Mouse (Mus musculus): ENCODE measurements around the gene Fam76b.

The Fam76b gene

DNA sequence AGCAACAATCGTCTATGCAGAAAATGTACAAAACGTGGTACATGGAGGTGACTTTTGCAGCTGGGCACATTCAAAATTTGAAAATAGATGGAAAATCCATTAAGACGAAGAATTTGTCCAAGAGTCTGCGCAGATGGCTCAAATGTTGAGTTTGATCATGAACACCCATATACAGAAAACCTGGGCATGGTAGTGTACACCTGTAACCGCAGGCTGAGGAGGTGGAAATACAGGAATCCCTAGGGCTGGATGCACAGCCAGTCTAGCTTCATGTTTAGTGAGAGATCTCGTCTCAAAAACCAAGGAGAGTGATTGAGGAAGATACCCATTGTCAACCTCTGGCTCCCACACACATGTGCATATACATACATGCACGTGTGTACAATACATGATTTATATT is 44.1 kb downstream of the Fam76b start:
- no peak for DNase-seq

DNA sequence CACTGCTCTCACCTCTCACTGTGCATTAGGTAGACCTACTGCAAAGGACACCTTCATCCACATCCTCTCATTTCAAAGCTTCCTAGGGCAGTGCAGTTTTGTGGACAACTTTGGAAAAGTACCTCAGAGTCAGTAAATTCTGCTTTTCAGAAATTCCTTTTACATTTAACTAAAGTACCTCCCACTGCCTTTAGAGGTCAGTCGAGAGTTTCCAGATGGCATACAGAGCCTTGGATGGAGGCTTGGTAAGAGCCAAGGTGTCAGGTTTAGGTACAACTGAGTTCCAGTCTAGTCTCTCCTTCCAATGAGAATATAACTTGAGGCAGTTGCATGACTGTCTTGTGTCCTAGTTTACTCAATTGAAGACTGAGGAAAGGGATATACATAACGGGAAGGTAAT is 46.8 kb downstream of the Fam76b start:
- DNase-seq = no peak

DNA sequence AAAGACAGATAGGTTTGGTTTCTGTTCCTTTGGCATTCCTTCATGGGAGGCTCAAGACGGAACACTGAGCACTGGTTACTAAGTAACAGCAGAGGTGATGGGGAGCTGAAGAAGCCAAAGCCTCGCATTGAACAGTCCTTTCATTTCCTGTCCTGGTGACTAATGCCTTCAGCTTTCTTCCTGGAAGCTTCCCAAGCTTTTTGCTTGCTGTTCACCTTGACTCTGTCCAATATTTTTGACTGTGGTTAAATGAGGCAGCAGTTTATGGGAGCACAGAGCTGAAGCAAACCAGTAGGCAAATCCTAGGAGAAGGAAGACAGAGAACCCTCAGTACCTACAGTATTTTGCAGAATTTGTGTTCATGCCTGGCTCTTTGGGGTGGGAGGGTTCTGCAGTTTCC is 47.8 kb downstream of the Fam76b start:
- DNase-seq = no peak

DNA sequence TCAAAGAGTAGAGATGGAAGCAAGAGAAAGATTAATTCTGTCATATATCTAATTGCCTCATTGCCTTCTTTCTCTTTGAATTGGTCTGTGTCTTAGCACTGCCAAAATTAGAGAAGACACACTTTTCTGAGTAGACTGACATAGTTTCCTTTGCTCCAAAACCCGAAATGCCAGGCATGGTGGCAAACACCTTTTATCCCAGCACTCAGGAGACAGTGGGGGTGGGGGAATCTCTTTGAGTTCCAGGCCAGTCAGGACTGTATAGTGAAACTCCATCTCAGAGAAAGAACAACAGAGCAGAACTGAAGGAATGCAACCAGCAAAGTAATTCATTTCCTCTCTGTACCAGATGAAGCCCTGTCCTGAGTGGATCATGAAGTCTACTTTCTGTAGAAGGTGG is 53.2 kb downstream of the Fam76b start:
- no peak for DNase-seq

DNA sequence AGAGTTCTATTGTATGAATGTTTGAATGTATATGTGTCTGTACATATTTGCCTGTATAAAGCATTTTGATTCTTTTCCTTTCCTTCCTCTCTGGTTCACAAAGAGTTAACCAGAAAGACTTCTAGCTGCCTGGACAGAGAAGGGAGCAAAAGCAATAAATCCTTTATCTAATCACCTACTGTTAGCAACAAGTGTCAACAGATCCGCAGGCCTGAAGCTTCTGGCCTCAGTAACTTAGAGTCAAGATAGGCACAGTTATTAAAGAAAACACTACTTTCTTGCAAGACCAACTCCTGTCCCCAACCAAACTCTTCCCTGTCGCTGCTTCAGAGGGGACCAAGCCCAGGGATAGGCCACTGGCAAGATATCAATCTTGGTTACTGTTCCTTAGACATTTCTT is 55.0 kb downstream of the Fam76b start:
- no peak for DNase-seq

DNA sequence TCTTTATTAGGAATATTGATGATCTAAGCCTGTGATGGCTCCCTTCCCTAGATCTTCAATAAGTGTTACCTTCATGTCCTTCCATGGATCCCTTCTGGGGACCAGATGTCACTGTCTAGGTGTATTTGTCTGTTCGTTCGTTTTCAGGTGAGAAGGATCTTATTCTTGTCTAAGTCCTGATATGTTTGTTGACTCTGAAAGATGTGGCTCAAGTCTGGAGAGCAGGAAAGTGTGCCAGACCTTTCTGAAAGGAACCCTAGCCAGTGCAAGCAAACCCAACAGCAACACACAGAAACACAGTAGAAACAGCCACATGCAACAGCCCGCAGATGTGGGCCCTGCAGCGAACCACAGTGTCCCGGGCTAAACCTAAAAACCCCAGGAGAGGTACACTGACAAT is 61.5 kb downstream of the Fam76b start:
- DNase-seq = no peak

DNA sequence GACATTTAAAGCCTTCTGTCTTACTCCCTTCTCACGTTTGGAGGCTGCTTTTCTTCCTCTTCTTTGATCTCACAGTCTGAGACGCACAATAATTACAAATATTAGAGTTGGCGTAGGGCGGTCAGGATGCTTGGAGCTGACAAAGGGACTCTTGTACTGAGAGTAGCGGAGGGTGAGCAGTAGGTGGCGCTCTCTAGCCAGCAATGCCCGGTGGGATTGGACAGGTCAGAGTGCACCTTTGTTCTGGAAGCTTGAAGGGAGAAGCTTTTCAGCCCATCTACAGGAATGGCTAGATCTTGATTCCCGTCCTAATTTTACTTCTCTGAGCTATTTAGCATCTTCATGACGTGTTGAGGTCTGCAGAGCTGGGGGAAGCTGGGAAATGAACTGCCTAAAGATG is 62.1 kb downstream of the Fam76b start:
- DNase-seq = peak; percentile 92

DNA sequence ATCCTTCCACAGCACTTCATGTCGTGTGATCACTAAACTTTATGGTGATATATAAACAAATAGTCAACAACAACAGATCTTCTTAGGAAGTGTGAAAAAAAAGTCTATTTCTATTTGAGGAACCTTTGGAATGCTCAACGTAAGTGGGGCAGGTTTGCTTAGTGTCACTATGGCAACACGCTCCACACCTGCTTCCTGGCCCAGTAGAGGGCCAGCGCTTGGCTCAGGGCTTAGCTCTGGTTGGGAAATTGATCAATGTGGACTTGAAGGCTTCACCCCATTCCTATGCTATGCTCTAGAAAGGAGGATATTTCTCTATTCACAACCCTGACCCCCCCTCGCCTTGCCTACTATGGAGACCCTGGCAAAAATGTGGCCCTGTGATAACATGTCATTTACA is 62.7 kb downstream of the Fam76b start:
- DNase-seq = no peak

DNA sequence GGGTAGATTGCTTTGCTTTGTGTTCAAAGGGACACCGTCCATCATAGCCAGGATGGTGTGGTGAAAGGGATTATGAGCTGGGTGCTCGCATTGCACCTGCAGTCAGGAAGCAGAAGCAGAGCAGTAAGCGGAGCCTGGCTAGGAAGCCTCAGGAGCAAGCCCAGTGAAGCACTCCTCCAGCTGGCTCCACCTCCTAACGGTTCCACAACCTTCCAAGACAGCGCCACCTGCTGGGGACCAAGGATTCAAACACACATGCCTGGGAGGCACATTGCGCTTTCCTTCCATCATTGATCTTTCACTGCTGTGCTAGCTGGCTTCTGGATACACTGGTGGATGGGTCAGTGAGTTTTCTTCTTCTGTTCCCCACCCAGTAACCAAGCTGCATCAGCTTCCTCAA is 64.4 kb downstream of the Fam76b start:
- no peak for DNase-seq

DNA sequence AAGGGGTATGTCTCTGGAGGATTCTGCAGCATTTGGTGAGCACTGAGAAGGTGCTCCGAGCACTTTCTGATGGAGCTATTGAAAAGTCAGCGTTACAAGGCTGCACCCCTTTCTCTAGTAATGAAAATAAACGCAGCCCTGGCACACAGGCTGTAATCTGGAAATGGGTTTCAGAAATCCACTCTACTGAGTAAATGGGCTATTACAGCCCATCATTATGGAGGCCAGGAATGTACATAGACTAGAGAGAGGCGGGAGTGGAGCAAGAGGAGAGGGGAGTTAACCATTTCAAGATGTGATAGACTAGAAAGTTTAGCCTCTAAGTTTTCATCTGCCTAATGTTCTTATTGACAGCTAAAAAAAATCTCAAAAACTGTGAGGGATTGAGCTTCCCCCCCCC is 65.5 kb downstream of the Fam76b start:
- no peak for DNase-seq

DNA sequence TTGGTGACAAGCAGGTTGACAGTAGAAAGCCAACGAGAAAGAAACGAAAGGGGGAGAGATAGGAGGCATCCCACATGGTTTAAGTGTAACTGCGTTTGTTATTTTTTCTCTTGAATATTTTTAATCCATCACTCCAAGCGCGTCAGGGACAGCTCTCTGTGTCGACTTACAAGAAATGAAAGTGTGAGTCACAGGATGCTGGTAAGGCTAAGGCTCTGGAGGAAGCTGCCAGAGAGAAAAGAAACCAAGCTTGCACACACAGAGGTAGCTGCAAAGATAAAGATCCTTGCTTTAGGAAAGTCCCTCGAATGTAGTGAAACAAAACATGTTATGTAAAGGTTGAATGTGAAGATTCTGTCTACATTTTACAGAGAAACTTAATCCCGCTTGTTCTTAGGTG is 67.0 kb downstream of the Fam76b start:
- no peak for DNase-seq

DNA sequence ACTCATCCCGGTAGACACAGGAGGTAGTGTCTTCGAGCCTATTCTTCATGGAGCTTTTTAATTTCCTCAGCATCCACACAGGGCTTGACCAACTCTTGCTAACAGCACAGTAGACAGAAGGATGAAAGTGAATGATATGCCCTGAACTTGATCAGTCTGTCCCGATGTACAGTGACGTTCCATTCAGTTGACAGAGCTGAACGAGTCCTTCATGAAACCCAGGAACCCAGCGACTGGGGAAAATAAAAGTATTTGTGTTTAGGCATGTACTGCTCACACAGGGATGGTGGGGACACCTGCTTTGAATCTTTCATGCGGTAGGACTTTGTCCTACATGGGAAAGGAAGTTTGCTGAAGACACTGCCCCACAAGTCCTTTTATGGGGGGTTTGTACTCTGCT is 67.4 kb downstream of the Fam76b start:
- DNase-seq = no peak

DNA sequence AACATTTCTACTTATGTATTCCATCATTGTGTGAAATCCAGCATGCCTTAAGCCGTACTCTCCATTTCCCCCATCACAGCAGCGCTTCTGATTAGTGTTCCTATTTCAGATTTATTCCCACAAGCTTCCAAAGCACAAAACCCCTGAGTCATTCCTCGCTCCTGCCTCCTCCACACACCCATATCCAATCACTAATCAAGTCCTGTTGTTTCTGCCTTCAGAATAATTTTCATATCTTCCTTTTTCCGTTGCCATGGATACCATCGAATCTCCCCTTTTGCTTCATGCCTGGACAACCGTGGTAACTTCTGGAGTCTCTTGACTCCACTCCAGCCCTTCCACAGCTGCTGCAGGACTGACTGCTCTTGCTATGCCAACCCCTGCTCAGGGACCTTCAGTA is 68.5 kb downstream of the Fam76b start:
- DNase-seq = no peak

DNA sequence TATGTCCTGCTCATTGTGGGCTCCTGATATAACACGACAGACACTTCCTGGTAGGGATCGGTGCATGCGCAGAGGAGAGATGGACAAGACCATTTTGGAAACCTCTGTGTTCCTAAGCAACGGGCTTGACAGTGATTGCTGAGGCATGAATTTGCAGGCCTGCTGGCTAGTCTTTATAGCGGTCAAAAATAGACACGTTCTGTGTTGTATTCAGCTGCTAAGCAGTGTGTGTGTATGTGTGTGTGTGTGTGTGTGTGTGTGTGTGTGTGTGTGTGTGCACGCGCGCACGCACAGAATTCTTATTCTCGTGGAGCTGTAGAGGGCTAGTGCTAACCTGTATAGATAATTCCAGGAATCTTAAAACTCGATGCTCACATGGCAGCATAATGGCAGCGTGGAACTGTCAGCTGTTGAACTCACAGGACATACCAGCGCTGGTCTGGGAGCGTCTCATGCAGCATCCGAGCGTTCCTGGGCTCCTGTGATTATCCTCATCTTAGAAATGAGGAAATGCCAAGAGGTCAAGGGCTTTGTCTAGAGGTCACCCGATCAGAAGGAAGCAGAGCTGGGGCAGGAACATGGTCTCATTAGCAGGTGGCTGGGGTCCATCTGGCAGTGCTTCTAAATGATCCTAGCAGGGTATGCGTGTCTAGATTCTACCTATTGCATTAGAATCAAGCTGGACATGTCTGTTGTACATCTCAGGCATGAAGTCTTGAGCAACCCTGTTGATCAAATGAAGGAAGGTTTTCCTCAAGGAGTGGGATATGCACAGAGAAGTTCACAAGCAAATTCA is 71.2 kb downstream of the Fam76b start:
- no peak for DNase-seq

DNA sequence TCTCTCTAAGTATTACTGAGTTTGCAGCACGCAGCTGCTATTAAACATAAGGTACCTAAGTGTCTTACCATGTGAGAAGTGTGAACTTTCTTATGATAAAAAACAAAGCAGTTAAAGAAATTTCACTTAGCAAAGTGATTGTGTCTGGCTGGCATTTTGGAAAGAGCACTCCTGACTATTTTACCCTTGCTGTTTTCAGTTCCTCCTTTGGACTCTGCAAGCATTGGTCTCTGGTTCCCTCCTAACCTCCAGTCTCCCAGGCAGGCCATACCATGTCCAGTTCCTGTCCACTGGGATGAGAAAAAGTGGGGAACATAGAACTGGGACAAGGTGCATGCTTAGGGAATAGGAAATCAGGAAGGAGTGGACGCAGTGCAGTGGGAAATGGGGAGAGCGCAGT is 74.5 kb downstream of the Fam76b start:
- DNase-seq = no peak

DNA sequence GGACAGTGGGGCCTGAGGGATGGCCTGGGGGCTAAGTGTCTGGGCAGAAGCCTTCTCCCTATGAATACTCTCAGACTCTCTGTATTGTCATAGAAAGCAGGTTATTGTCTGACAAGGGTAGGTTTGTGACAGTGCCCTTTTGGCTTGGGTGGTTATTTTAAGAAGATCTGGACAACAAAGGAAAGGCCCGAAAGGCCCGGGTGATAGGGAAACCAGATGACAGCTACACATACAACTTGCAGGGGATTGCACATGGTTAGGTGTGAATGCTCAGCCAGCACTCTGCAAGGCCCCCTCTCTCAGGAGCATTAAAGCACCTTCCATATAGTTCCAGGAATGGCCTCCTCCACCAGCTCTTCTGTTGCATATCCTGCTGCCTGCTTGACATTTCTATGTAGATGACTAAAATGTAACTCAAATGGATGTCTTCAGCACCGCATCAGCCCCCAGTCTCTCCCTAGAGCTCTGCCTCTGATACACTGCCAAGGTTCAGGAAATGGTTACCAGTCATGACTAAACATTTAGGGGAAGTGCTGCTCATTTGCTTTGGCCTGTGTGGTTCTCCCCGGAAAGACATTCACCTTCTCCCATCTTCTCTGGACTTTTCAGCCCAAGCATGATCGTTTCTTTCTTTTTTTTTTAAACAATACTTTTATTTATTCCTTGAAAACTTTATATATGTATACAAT is 76.7 kb downstream of the Fam76b start:
- DNase-seq = no peak

Measured in kidney, postnatal 10 days (tissue).